Mouse (Mus musculus): ENCODE measurements around the gene Ccr7.

Gene Ccr7

DNA sequence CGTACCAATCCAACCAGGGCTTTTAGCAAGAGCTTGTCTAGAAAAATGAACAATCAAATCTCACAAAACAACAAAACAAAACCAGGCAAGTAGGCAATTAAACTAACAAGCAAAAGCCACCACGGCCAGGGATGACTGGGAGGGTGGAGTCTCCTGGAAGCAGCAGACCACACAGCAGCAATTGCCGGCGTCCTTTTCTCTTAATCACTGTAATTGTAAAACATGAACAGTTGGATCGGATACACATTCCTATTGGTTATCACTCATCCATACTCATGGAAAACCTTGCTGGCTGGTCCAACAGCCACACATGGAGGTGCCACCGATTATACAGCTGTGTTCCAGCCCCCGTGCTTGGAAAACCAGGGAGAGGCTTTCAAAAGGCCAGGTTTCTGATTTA lies 37.0 kb downstream of the Ccr7 start:
- no peak for DNase-seq (ENCODE audit: low read depth, low spot score)

DNA sequence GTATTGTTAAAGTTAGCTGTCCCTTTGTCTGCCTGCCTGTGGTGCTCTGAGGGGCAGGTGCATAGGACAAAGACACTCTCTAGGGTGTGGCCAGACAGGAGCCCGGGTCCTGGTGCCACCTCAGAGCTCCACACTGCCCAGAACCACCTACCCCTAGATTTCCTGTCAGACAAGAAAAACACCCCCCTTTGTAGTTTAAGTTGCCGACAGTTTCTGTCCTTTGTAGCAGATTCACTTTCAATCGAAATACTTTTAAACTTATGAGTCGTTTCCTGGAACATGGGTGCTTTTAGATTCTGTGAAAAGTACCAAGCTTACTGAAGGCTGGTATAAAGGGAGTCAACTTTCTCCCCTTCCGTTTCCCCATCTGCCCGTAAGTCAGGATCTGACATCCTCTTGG lies 38.9 kb downstream of the Ccr7 start:
- DNase-seq (ENCODE audit: low read depth, low spot score), result peak; percentile 66

DNA sequence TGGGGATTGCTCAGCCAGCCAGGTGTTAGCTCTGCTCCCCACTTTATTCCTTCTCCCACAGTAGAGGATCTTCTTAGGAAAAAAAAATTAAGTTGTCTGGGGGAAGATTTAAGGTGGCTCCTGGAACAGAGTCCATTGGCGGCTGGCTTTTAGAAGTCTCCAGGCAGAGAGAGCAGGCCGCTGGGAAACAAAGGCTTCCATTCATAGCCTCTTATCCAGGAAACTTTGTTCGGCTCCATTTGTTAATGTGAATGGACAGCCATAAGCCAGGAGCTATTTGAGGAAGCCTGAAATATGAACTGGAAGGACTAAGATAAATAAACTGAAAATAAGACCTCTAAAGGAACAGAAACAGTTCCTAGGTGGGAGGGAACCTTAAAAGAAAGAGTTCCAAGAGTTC lies 41.8 kb downstream of the Ccr7 start:
- DNase-seq (ENCODE audit: low read depth, low spot score), result no peak

DNA sequence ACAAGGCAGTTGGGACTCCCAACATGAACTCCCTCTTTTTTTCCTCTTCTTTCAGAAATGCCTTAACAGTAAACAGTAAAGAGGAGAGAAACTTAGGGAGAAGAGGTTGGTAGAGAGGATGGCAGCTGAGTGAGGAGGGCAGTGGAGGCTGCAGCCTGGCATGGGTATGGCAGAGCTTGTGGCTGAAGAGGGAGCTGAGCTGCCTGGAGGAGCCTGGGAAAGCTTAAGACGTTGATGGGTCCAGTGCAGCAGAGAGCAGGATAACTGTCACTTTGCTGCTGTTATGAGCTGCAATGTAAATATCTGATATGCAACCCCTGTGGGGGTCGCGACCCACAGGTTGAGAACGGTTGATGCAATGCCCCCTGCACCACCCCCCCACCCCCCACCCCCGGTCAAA lies 42.2 kb downstream of the Ccr7 start:
- no peak for DNase-seq (ENCODE audit: low read depth, low spot score)

DNA sequence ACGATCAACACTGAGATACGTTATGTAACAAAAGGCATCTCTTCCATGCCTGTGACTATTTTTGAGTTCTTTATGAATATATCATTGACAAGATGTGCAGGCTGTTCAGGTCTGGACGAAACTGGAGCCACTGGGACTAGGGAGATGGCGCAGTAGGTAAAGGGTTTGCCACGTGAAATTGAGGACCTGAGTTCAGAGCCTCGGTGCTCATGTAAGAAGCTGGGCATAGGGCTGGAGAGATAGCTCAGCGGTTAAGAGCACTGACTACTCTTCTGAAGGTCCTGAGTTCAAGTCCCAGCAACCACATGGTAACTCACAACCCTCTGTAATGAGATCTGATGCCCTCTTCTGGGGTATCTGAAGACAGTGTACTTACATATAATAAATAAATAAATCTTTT lies 43.2 kb downstream of the Ccr7 start:
- DNase-seq (ENCODE audit: low read depth, low spot score), result no peak

DNA sequence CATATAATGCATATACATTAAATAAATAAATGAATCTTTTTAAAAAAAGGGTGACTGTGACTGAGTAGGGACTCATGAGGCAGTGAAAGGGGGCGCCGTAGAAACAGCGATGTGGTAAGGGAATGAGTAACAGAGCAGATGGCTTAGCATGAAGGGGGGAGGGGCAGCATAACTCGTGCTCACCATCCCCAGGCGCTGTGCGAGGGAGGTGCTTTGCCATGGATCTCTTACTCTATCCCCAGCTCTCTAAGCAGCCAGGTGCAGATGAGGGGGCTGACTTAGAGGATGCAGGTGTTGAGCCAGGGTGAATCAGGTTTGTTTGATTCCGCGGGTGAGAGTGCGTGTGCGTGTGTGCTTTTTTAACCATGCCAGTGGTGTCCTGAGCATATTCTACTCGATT lies 43.7 kb downstream of the Ccr7 start:
- peak; percentile 78 for DNase-seq (ENCODE audit: low read depth, low spot score)

DNA sequence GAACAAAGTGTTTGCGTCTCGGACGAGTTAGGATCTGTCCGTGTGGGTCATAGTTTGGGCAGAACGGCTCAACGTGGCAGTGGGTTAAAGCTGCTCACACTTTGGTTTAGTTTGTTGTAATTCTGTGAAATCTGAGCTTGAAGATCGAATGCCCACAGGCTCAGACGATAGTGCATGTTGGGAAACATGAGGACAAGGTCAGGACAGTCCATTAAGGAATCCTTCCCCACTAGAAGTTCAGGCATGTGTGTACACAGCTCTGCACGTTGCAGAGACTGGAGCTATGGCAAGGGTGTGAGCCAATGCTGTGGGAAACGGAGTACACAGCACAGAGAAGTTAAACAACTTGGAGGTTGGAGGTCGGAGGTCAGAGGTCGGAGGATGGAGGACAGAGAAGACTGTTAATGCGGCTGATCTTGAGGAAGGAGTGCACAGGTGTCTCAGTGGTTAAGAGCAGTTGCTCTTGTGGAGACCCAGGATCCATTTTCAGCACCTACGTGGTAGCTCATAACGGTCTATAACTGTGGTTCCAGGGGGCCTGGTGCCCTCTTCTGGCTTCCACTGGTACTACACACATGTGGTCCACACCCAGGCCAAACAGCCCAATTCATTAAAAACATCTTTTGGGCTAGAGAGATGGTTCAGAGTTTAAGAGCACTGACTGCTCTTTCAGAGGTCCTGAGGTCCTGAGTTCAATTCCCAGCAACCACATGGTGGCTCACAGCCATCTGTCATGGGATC lies 44.3 kb downstream of the Ccr7 start:
- DNase-seq (ENCODE audit: low read depth, low spot score), result peak; percentile 70

DNA sequence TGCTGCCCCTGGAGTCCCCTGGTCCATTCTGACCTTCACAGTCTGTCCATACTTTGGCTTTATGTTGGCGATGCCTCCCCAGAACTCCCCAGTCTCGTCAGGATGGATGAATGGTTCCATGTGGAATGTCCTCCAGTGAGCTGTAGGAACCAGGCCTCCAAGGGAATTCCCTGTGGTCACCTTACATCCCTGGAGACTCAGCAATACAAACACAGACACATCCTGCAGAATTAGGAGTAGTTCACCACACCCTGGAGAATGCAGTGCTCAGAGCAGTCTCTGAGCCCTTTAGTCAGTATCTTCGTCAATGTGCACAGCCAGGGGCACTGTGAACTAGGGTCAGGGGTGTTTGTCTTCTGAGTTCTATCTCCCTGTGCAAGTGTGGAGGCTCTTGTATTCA lies 46.6 kb downstream of the Ccr7 start:
- no peak for DNase-seq (ENCODE audit: low read depth, low spot score)

DNA sequence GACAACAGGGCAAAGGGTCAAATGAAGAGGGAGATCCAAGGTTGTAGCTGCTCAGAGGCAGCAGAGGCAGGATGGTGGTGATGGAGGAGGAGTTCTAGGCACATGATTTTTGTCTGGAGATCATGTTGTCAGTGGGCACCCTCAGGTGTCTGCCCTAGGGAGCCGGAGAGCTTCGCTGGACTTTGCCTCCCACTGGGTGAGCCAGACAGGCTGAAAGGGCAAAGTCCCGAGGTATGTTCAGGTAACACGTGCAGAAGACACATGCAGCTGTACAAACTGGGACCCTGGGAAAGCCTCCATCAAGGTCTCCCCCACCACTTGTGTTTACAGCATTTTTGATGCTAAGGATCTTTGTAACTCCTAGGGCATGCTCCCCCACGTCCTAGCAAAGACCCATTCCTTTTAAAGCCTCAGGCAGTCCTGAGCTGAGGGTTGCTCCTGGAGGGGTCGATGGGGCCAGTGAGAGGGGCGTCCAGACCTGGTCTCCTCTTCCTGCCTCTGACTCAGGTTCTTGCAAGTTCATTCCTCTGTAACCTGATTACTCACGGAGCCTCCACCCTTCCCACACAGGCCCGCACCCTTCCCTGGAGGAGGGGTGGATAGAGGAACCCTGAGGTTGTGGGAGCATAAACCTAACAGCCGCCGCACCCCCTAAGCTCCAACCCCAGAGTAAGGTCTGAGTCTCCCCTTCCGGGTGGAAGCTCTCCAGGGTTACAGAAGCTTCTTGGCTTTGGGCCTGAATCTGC lies 48.7 kb downstream of the Ccr7 start:
- DNase-seq (ENCODE audit: low read depth, low spot score), result no peak

DNA sequence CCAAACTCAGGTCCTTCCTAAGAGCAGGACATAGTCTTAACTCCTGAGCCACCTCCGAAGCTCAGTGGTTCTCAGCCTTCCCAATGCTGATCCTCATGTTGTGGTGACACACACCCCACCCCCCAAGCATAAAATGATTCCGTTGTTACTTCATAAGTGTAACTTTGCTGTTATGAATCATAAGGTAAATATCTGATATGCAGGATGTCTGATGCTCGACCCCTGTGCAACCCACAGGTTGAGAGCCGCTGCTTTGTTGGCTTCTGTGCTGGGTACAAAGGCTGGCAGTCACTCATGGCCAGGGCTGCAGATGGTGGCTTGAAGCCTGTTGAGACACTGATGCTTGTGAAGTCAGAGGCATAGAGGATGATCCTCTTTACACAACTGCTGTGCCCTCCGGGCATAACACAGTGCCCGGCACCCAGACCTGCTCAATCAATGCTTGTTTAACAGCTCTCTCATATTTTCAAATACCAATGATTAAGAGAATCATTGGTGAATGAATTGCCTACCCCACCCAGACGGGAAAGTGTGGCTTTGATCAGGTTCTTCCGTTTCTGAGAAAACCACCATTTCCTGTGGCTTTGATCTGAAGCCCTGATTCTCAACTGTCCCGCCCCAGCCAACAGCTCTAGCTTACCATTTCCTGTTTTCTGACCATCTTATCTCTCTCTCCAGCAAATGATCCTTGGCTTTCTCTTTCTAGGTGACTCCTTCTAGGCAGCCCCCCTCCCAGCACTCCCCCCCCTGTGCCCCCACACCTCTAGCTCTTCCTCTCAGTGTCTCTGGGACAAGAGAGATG lies 50.1 kb downstream of the Ccr7 start:
- DNase-seq (ENCODE audit: low read depth, low spot score), result peak; percentile 88

DNA sequence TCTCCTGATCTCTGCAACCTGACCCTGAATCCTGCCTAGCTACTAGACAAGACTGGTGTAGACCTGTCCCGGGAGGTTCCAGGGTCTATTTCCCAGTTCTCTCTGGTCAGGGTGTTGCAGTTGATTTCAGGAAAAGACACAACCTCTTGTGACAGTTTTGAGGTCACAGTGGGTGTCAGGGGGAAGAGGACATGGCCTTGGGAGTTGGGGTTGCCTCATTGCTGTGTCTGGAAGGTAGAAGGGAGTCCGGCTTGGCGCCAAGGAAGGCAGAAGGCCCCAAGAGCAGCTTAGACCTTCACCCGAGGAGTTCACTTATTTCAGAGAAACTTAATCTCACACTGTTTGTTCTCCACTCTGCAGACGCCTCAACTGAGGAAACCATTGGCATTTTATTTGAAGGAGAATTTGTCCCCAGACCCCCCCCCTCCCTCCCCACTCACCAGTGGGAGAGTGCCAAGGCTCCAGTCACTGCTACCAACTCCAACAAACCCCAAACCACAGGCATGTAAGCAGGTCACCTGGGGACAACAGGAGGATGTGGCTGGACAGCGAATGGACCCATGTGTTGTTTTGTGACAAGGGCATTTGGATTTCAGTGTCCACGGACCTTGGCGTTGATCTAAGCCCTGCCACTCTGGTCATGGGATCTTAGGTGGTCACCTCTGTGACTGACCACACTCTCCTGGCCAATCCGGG lies 52.2 kb downstream of the Ccr7 start:
- DNase-seq (ENCODE audit: low read depth, low spot score), result no peak

DNA sequence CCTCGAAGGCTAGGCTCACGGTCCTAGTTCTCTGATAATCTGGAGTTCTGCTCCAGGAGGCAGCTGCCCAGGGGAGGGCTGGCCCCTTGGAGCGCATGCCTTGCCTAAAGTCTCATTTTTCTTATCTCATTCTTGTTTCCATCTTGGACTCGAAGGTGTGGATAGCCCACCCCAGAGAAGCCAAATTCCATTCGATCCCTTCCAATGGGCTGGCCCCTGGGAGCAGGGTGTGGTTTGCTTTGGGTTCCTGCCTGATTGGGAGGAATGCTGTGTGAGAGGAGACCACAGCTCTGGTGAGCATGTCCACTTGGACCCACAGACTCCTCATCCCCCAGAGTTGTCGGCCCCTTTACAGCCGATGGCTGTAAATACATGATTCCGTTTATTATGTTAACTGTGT lies 53.2 kb downstream of the Ccr7 start:
- DNase-seq (ENCODE audit: low read depth, low spot score), result no peak

DNA sequence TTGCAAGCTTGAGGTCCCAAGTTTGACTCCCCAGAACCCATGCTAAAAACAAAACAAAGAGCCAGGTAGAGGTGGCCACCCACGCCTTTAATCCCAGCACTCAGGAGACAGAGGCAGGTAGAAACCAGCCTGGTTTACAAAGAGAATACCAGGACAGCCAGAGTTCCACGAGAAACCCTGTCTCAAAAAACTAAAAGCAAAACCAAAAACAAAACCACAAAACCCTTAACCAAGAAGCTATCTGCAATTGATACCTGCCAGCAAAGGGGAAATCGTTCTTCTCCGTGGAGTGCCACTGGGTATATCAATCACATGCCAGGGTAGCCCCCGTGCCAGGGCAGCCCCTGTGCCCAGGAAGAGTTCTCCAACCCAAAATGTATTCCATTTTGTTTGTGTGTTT lies 54.7 kb downstream of the Ccr7 start:
- DNase-seq (ENCODE audit: low read depth, low spot score), result peak; percentile 42

DNA sequence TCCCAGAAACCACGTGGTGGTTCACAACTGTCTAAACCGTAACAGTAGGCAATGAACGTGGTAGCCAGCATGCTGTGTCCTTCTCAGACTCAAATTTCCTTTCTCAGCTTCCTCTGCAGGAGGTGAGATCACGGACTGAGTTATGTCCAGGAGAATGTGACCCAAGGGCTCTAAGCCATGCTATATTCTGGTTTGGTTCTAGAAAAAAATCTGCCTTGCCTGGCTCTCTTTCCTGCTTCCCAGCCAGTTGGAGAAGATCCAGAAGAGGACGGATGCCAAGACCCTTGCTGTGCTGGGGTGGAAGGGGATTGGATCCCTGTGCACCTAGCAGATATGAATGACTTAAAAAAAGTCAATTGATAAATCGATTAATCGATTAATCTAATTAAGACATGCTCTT lies 55.4 kb downstream of the Ccr7 start:
- no peak for DNase-seq (ENCODE audit: low read depth, low spot score)

DNA sequence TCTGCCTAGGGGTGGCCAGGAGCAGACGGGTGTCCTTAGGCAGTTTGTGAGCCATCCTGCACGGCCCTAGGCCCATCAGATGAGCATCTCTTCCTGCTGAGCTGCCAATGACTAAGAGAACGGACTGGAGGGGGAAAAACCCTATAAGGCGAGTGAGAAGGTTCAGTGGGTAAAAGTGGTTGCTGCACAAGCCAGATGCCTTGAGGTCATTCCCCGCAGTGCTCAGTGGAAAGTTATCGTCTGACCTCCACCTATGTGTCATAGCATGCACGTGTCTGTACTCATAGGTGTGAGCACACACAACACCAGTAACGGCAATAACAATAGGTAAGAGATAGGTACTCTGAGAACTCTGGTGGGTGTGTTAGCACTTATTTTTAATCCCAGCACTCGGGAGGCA lies 56.0 kb downstream of the Ccr7 start:
- peak; percentile 44 for DNase-seq (ENCODE audit: low read depth, low spot score)

DNA sequence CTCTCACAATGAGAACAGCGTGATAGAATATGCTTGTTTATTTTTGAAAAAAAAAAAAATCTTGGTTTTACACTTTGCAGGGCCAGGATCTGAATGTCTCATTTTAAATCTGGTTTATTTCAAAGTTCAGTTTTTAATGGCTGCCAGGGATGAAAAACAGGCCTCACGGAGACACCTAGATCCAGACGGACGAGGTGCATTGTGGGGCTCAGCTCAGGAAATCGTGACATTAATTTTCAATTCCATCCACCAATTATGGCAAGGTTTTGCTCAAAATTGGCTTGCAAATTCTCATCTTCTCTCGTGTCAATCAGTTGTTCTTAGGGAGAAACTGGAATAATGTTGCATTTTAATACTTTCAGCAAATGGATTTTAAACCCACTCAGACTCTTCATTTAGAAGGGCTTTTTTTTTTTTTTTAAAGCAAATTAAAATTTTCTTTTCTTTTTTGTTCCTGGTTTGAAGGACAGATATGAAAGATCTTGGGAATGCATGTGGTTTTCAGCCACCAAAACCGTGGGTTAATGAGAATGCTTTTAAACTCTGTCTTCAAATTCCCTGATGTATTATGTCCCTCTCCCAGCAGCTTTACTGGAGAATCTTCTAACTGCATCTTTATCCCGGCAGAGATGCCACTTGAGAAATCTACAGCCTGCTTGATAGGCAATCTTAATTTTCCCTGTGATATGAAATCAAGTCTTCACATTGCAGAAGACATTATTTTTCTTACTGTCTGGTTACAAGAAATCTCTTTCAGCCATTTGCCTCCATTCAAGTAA lies 57.7 kb downstream of the Ccr7 start:
- no peak for DNase-seq (ENCODE audit: low read depth, low spot score)

DNA sequence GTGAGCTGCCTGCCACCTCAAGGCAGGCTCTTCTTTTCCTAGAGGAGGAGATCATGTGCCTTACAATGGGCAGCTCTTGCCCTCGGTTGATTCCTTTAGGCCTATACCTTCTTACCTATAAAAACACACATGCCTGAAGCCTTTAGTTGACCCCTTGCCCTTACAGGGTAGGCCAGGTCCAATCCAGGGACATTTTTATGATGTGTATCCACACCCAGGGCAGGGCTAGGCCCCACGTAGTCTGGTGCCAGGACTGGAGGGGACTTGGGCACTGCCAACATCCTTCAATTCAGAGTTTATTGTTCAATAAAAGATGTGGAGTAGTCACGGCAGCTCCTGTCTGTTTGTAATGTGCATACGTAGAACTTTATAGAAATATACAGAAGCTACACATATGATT lies 58.5 kb downstream of the Ccr7 start:
- no peak for DNase-seq (ENCODE audit: low read depth, low spot score)

DNA sequence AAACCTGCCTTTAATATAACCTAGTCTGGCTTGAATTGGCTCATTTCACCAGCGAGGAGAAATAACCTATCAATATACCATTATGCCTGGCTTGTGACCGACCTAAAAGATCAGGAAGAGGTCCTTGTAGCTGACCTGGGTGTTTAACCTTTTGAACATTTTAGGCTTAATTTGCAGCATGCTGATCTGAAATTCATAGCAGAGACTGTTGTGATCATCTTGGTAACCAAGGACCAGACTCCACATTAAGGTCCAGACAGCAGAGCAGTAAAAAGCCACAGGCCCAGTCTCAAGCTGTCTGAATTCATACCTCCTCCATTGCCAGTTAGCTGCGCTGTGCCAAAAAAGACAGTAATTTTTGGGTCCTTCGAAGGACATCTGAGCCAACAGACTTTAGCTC lies 59.1 kb downstream of the Ccr7 start:
- no peak for DNase-seq (ENCODE audit: low read depth, low spot score)

DNA sequence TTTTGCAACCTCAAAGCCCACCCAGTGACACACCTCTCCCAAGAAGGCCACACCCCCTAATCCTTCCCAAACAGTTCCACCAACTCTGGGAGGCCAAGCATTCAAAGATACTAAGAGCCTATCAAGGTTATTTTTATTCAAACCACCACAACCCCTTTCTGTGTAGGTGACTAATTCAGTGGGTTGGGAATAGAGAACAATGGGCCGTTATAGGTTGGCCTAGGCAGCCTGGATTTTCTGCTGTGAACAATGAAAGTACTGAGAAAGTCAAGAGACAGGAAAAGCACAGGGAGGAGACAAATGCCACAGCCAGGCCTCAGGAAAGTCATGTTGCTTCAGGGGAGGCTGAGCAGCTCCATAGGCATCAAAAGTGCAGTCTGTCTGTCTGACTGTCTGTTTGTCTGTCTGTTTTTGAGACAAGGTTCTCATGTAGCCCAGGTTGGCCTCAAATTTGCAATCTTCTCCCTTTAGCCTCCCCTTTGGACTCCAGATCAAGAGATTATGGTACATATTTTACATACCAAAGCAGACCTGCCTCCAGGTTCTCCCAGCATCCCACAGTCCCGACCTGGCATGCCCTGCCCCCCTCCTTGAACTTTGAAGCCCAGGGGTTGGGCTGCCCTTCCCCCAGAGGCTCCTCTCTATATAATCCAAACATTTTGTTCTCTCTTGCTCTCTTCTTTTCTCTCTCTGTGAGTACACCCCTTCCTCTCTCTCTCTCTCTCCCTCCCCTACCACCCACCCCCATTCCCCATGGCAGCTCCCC lies 59.8 kb downstream of the Ccr7 start:
- DNase-seq (ENCODE audit: low read depth, low spot score), result no peak

Measured in CD4-positive, CD25-positive, alpha-beta regulatory T cell, adult 2 months (primary cell).